Mouse (Mus musculus): Measurements from ENCODE around the gene St7. TPM values are rescaled to one million over a fixed set of nuclear protein-coding genes. Genes with fewer than 3 reads are reported as not detected.
A peak's percentile ranks its signal among the peaks of the same experiment; 100 is the strongest.

The St7 gene
- total and polyA plus RNA-seq, 2 experiments from 2014 or later, result 35.8 to 71.7 TPM

- Histone ChIP-seq H3K27ac (no peak overlapping the region), H3K27me3 (ENCODE audit: insufficient read depth, low read length) (no peaks in the 10 kb centered on the region), H3K9ac (replicated peaks; ENCODE audit: low read length) (no peak overlapping the region), H3K36me3 (ENCODE audit: insufficient read depth, low read length) (no peaks in the 10 kb centered on the region), H3K4me3 (ENCODE audit: low read length) (no peak overlapping the region), H3K4me1 (ENCODE audit: insufficient read depth, low read length) (no peaks in the 10 kb centered on the region), H3K4me2 (ENCODE audit: low read depth, low read length) (no peak overlapping the region), H3K9me3 (ENCODE audit: low read length) (no peaks in the 10 kb centered on the region)
- ATAC-seq, result no peak
- 84% methylated on average over 3 of the region's 3 CpGs for WGBS
- no peak for DNase-seq (ENCODE audit: low spot score)
- no peak for TF ChIP-seq CTCF (IDR thresholded peaks at IDR 0.05; ENCODE audit: low read depth)
These were observed 13.2 kb downstream of the St7 start for GRCm38 (mm10) chr6:17705973-17706372.

GRCm38 (mm10) chr6:17718978-17719377 lies 26.2 kb downstream of the St7 start:
- Histone ChIP-seq H3K9ac (replicated peaks; ENCODE audit: low read length) (no peak overlapping the region), H3K4me2 (ENCODE audit: low read depth, low read length) (no peak overlapping the region), H3K27me3 (ENCODE audit: insufficient read depth, low read length) (no peaks in the 10 kb centered on the region), H3K27ac (no peak overlapping the region), H3K4me1 (ENCODE audit: insufficient read depth, low read length) (no peaks in the 10 kb centered on the region), H3K9me3 (ENCODE audit: low read length) (no peaks in the 10 kb centered on the region), H3K4me3 (ENCODE audit: low read length) (no peak overlapping the region), H3K36me3 (ENCODE audit: insufficient read depth, low read length) (no peaks in the 10 kb centered on the region)
- WGBS, result 89% methylated on average over 7 of the region's 7 CpGs
- ATAC-seq (no peak), DNase-seq (ENCODE audit: low spot score) (no peak)
- no peak for TF ChIP-seq CTCF (IDR thresholded peaks at IDR 0.05; ENCODE audit: low read depth)

- no peaks in the 10 kb centered on the region for H3K9me3 ChIP-seq (ENCODE audit: low read length)
- no peaks in the 10 kb centered on the region for H3K4me1 ChIP-seq (ENCODE audit: insufficient read depth, low read length)
- ATAC-seq (no peak), DNase-seq (ENCODE audit: low spot score) (no peak)
- H3K9ac ChIP-seq (replicated peaks; ENCODE audit: low read length), result no peak overlapping the region
- H3K36me3 ChIP-seq (ENCODE audit: insufficient read depth, low read length), result no peaks in the 10 kb centered on the region
- TF ChIP-seq CTCF (IDR thresholded peaks at IDR 0.05; ENCODE audit: low read depth), result no peak
- no peak overlapping the region for H3K27ac ChIP-seq
- no peak overlapping the region for H3K4me2 ChIP-seq (ENCODE audit: low read depth, low read length)
- WGBS, result 93% methylated on average over 5 of the region's 5 CpGs
- no peak overlapping the region for H3K4me3 ChIP-seq (ENCODE audit: low read length)
- no peaks in the 10 kb centered on the region for H3K27me3 ChIP-seq (ENCODE audit: insufficient read depth, low read length)
These were observed 26.7 kb downstream of the St7 start for GRCm38 (mm10) chr6:17719423-17719822.

GRCm38 (mm10) chr6:17720022-17720421 lies 27.3 kb downstream of the St7 start:
- no peak for DNase-seq (ENCODE audit: low spot score)
- 88% methylated on average over 6 of the region's 6 CpGs for WGBS

GRCm38 (mm10) chr6:17721706-17722105 lies 29.0 kb downstream of the St7 start:
- no peaks in the 10 kb centered on the region for H3K27me3 ChIP-seq (ENCODE audit: insufficient read depth, low read length)
- H3K27ac ChIP-seq, result no peak overlapping the region
- H3K4me1 ChIP-seq (ENCODE audit: insufficient read depth, low read length), result no peaks in the 10 kb centered on the region
- no peaks in the 10 kb centered on the region for H3K9me3 ChIP-seq (ENCODE audit: low read length)
- DNase-seq (ENCODE audit: low spot score) (no peak), ATAC-seq (no peak)
- H3K4me2 ChIP-seq (ENCODE audit: low read depth, low read length), result no peak overlapping the region
- H3K36me3 ChIP-seq (ENCODE audit: insufficient read depth, low read length), result no peaks in the 10 kb centered on the region
- TF ChIP-seq CTCF (IDR thresholded peaks at IDR 0.05; ENCODE audit: low read depth), result no peak
- 64% methylated on average over 5 of the region's 5 CpGs for WGBS
- no peak overlapping the region for H3K9ac ChIP-seq (replicated peaks; ENCODE audit: low read length)
- no peak overlapping the region for H3K4me3 ChIP-seq (ENCODE audit: low read length)

More at GRCm38 (mm10) chr6:17720022-17720421, 27.3 kb downstream of the St7 start:
- TF ChIP-seq CTCF (IDR thresholded peaks at IDR 0.05; ENCODE audit: low read depth), result no peak
- Histone ChIP-seq H3K9ac (replicated peaks; ENCODE audit: low read length) (no peak overlapping the region), H3K9me3 (ENCODE audit: low read length) (no peaks in the 10 kb centered on the region), H3K4me1 (ENCODE audit: insufficient read depth, low read length) (no peaks in the 10 kb centered on the region), H3K4me3 (ENCODE audit: low read length) (no peak overlapping the region), H3K36me3 (ENCODE audit: insufficient read depth, low read length) (no peaks in the 10 kb centered on the region), H3K27ac (no peak overlapping the region), H3K4me2 (ENCODE audit: low read depth, low read length) (no peak overlapping the region), H3K27me3 (ENCODE audit: insufficient read depth, low read length) (no peaks in the 10 kb centered on the region)
- ATAC-seq, result no peak

GRCm38 (mm10) chr6:17725841-17726460 lies 33.2 kb downstream of the St7 start:
- no peak overlapping the region for H3K4me2 ChIP-seq (ENCODE audit: low read depth, low read length)
- TF ChIP-seq CTCF (IDR thresholded peaks at IDR 0.05; ENCODE audit: low read depth), result peak; percentile 93
- no peaks in the 10 kb centered on the region for H3K36me3 ChIP-seq (ENCODE audit: insufficient read depth, low read length)
- H3K4me3 ChIP-seq (ENCODE audit: low read length), result no peak overlapping the region
- H3K27me3 ChIP-seq (ENCODE audit: insufficient read depth, low read length), result no peaks in the 10 kb centered on the region
- no peak overlapping the region for H3K27ac ChIP-seq
- no peak overlapping the region for H3K9ac ChIP-seq (replicated peaks; ENCODE audit: low read length)
- ATAC-seq, result peak; percentile 74; the same call in 1 of the 2 replicates
- 43% methylated on average over 7 of the region's 7 CpGs for WGBS
- peak; percentile 85 for DNase-seq (ENCODE audit: low spot score)
- no peaks in the 10 kb centered on the region for H3K9me3 ChIP-seq (ENCODE audit: low read length)
- no peaks in the 10 kb centered on the region for H3K4me1 ChIP-seq (ENCODE audit: insufficient read depth, low read length)

- Histone ChIP-seq H3K9me3 (ENCODE audit: low read length) (no peaks in the 10 kb centered on the region), H3K36me3 (ENCODE audit: insufficient read depth, low read length) (no peaks in the 10 kb centered on the region), H3K27ac (no peak overlapping the region), H3K4me2 (ENCODE audit: low read depth, low read length) (no peak overlapping the region), H3K4me1 (ENCODE audit: insufficient read depth, low read length) (no peaks in the 10 kb centered on the region), H3K9ac (replicated peaks; ENCODE audit: low read length) (no peak overlapping the region), H3K27me3 (ENCODE audit: insufficient read depth, low read length) (no peaks in the 10 kb centered on the region), H3K4me3 (ENCODE audit: low read length) (no peak overlapping the region)
- no peak for TF ChIP-seq CTCF (IDR thresholded peaks at IDR 0.05; ENCODE audit: low read depth)
- ATAC-seq (no peak), DNase-seq (ENCODE audit: low spot score) (no peak)
- WGBS, result 89% methylated on average over 3 of the region's 3 CpGs
These were observed 34.5 kb downstream of the St7 start for GRCm38 (mm10) chr6:17727241-17727640.
